Mouse (Mus musculus) liver, postnatal 0 days (tissue): ENCODE results near the gene Itk.

ENCODE experiments used
- CTCF ChIP-seq: sonication (generic); IDR thresholded peaks from 2 replicates; pipeline ENCODE4 v1.5.1; 2016; ENCODE audit warnings: antibody characterized with exemption, low read depth
- EP300 ChIP-seq: IDR thresholded peaks from 2 replicates; pipeline ENCODE4 v1.6.1; 2016; ENCODE audit warnings: antibody characterized with exemption, low read depth, mild to moderate bottlenecking

DNA sequence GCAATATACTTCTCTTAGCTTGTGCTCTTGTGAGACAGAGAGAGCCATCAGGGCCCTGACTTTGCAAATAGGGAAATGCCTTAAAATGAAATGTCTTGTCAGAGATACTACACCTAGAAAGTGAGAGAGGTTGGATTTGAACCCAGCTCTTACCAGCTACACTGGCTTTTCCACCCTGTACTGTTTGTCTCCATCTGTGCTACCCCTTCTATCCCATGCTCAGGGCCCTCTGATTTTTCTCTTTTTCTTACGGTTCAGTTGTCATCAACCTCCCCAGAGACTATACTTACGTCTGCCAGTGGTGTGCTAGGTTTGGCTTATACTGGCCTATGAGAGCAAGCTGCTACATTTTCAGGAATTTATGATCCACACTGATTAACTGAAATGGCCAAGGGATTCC, 4.4 kb downstream of the Itk start:
- TF ChIP-seq CTCF, result no peak
- no peak for TF ChIP-seq EP300
